Mouse (Mus musculus): ENCODE results near the gene Msmp. TPM values are rescaled to one million over a fixed set of nuclear protein-coding genes. Genes with fewer than 3 reads are reported as not detected.
"Not testable (repeated sequence)": the region's sequence is repeated elsewhere in the genome, so short reads cannot be mapped to it uniquely, and the experiment has no call there.

Msmp gene
- polyA plus RNA-seq, 1 experiment from 2014 or later, result 1.1 TPM

DNA sequence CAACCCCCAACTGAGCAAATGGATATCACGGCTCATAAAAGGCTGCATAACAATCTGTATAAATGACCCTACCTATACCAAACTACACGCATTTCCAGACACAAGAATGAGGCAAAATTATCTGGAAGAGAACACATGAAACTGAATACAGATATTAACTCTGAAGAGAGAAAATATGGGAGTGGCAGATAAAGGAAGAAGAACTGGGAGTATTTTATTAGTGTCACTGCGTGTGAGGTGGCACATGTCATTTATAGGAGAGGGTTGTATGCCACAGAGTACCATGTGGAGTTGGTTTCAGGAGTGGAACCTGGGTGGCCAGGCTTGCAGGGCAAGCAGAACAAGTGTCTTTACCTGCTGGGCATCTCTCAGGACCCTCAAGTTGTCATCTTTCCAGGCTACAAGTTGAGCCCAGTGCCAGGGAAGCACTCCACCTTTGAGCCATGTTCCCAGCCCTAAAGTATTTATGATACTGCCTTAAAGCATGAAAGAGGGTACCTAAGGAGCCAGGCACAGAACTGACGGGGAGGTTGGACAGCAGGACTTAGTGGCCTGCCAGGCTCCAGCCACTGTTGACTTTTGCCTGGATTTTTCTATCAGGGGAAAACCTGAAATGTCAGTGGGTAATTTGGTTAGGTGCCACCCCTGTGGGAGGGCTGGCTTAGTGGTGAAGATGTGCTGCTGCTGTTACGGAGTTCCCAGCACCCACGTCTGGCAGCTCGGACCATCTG is 14.5 kb upstream of the Msmp start:
- Histone ChIP-seq H3K36me3 (ENCODE audit: control insufficient read depth, insufficient read depth, low read length) (no peaks in the 10 kb centered on the region), H3K9ac (ENCODE audit: low read depth, low read length) (no peak overlapping the region), H3K9me3 (replicated peaks; ENCODE audit: control insufficient read depth, low read length, poor library complexity, severe bottlenecking) (no peaks in the 10 kb centered on the region), H3K27ac (ENCODE audit: low read length) (no peak overlapping the region), H3K4me3 (ENCODE audit: low read depth, low read length) (no peak overlapping the region), H3K27me3 (ENCODE audit: control insufficient read depth, insufficient read depth, low read depth, low read length) (no peaks in the 10 kb centered on the region), H3K4me2 (ENCODE audit: low read length) (no peak overlapping the region), H3K4me1 (ENCODE audit: control insufficient read depth, insufficient read depth, low read length) (no peaks in the 10 kb centered on the region)
- ATAC-seq, result no peak
- 93% methylated on average over 7 of the region's 7 CpGs for WGBS

DNA sequence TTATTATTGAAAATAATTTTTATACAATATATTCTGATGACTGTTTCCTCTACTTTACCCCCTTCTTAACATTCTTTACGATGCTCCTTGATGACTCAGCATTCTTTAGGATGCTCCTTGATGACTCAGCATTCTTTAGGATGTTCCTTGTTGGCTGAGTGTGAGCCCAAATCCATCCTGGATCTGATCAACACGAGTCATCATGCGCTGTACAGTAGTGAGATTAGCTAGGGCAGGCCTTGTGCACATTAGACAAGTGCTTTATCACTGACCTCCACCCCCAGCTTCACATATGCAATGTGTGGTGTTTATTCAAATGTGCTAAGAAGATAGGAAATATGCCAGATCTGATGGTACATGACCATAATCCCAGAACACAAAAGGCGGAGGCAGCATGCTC is 13.9 kb upstream of the Msmp start:
- 84% methylated on average over 4 of the region's 4 CpGs for WGBS
- H3K9ac ChIP-seq (ENCODE audit: low read depth, low read length), result no peak overlapping the region
- H3K4me1 ChIP-seq (ENCODE audit: control insufficient read depth, insufficient read depth, low read length), result no peaks in the 10 kb centered on the region
- H3K4me3 ChIP-seq (ENCODE audit: low read depth, low read length), result no peak overlapping the region
- no peaks in the 10 kb centered on the region for H3K36me3 ChIP-seq (ENCODE audit: control insufficient read depth, insufficient read depth, low read length)
- H3K9me3 ChIP-seq (replicated peaks; ENCODE audit: control insufficient read depth, low read length, poor library complexity, severe bottlenecking), result no peaks in the 10 kb centered on the region
- ATAC-seq, result no peak
- no peak overlapping the region for H3K4me2 ChIP-seq (ENCODE audit: low read length)
- no peak overlapping the region for H3K27ac ChIP-seq (ENCODE audit: low read length)
- H3K27me3 ChIP-seq (ENCODE audit: control insufficient read depth, insufficient read depth, low read depth, low read length), result no peaks in the 10 kb centered on the region

DNA sequence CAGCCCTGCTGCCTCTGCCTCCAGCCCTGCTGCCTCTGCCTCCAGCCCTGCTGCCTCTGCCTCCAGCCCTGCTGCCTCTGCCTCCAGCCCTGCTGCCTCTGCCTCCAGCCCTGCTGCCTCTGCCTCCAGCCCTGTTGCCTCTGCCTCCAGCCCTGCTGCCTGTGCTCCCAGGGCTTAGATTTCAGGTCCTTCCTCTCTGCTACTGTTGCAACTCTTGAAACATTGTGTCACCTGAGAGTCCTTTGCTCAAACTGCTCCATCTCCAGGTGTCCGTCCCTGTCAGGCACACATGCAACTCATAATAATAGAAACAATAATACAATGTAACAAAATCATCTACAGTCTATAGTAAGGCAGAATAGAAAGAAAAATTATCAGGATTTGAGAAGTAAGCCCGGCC is 12.3 kb upstream of the Msmp start:
- H3K9me3 ChIP-seq (replicated peaks; ENCODE audit: control insufficient read depth, low read length, poor library complexity, severe bottlenecking); H3K9ac ChIP-seq (ENCODE audit: low read depth, low read length); H3K4me2 ChIP-seq (ENCODE audit: low read length); H3K36me3 ChIP-seq (ENCODE audit: control insufficient read depth, insufficient read depth, low read length); ATAC-seq; H3K27ac ChIP-seq (ENCODE audit: low read length); H3K27me3 ChIP-seq (ENCODE audit: control insufficient read depth, insufficient read depth, low read depth, low read length); H3K4me1 ChIP-seq (ENCODE audit: control insufficient read depth, insufficient read depth, low read length); H3K4me3 ChIP-seq (ENCODE audit: low read depth, low read length): not testable (repeated sequence)
- WGBS, result 88% methylated on average over 2 of the region's 2 CpGs

DNA sequence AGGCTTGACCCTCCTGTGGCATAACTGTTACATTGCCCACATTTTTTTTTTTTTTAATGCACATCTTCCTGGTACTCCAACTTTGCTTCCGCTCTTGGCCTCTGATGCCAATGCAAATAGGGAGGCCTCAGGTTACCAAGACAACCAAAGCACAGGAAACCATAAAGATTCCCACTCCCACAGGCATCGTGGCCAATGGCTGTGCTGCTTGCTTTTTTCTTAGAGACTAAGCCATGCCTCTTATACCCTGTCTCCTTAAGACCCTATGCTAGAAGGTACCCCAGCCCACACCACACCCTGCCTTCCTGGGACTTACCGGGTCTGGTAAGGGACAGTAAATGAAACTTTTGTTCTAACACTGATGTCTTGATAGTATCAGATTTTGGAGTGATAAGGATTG is 9.2 kb upstream of the Msmp start:
- Histone ChIP-seq H3K27ac (ENCODE audit: low read length) (no peak overlapping the region), H3K36me3 (ENCODE audit: control insufficient read depth, insufficient read depth, low read length) (no peaks in the 10 kb centered on the region), H3K4me2 (ENCODE audit: low read length) (no peak overlapping the region), H3K27me3 (ENCODE audit: control insufficient read depth, insufficient read depth, low read depth, low read length) (no peaks in the 10 kb centered on the region), H3K9ac (ENCODE audit: low read depth, low read length) (no peak overlapping the region), H3K4me1 (ENCODE audit: control insufficient read depth, insufficient read depth, low read length) (no peaks in the 10 kb centered on the region), H3K9me3 (replicated peaks; ENCODE audit: control insufficient read depth, low read length, poor library complexity, severe bottlenecking) (no peaks in the 10 kb centered on the region), H3K4me3 (ENCODE audit: low read depth, low read length) (no peak overlapping the region)
- WGBS, result 69% methylated on average over 3 of the region's 3 CpGs
- no peak for ATAC-seq

DNA sequence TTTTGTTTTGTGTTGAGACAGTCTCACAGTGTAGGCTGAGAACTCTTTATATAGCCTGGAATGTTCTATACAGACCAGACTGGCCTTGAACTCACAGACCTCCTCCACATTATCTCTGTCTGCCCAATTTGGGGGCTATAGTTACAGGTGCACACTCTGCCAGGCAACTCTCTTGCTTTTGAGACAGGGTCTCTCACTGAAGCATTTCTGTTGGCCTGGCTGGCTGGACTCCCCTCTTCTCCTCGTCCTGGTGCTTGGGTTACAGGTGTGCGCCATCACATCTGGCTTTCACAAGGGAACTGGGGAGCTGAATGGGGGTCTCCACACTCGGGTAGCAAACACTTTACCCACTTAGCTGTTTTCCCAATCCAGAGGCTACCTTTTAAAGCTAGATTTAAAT is 7.7 kb upstream of the Msmp start:
- WGBS, result 80% methylated on average over 3 of the region's 3 CpGs
- no peak overlapping the region for H3K4me2 ChIP-seq (ENCODE audit: low read length)
- H3K27me3 ChIP-seq (ENCODE audit: control insufficient read depth, insufficient read depth, low read depth, low read length), result no peaks in the 10 kb centered on the region
- no peak overlapping the region for H3K27ac ChIP-seq (ENCODE audit: low read length)
- H3K4me3 ChIP-seq (ENCODE audit: low read depth, low read length), result no peak overlapping the region
- no peak overlapping the region for H3K9ac ChIP-seq (ENCODE audit: low read depth, low read length)
- H3K9me3 ChIP-seq (replicated peaks; ENCODE audit: control insufficient read depth, low read length, poor library complexity, severe bottlenecking), result no peaks in the 10 kb centered on the region
- no peaks in the 10 kb centered on the region for H3K36me3 ChIP-seq (ENCODE audit: control insufficient read depth, insufficient read depth, low read length)
- ATAC-seq, result no peak
- H3K4me1 ChIP-seq (ENCODE audit: control insufficient read depth, insufficient read depth, low read length), result no peaks in the 10 kb centered on the region

DNA sequence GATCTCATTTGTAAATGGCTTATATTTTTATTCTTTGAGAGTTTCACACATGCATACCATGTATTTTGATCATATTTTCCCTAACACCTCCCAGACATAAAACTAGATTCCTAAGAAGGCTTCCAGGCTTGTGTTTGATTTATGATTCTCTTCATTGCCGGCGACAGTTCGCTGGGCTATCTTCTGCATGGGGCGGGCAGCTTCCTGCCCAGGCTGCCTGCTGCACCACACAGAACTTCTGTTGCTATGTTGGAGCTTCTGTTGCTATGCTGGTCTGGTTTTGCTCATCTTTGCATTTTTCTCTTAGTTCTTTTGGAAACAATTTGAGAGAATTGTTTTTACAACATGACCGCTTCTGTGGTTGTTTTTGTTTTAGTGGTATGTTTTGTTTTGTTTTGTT is 7.2 kb upstream of the Msmp start:
- H3K4me1 ChIP-seq (ENCODE audit: control insufficient read depth, insufficient read depth, low read length), result no peaks in the 10 kb centered on the region
- no peak overlapping the region for H3K4me3 ChIP-seq (ENCODE audit: low read depth, low read length)
- no peaks in the 10 kb centered on the region for H3K36me3 ChIP-seq (ENCODE audit: control insufficient read depth, insufficient read depth, low read length)
- H3K4me2 ChIP-seq (ENCODE audit: low read length), result no peak overlapping the region
- ATAC-seq, result no peak
- H3K9ac ChIP-seq (ENCODE audit: low read depth, low read length), result no peak overlapping the region
- H3K9me3 ChIP-seq (replicated peaks; ENCODE audit: control insufficient read depth, low read length, poor library complexity, severe bottlenecking), result no peaks in the 10 kb centered on the region
- no peaks in the 10 kb centered on the region for H3K27me3 ChIP-seq (ENCODE audit: control insufficient read depth, insufficient read depth, low read depth, low read length)
- 86% methylated on average over 5 of the region's 5 CpGs for WGBS
- no peak overlapping the region for H3K27ac ChIP-seq (ENCODE audit: low read length)

DNA sequence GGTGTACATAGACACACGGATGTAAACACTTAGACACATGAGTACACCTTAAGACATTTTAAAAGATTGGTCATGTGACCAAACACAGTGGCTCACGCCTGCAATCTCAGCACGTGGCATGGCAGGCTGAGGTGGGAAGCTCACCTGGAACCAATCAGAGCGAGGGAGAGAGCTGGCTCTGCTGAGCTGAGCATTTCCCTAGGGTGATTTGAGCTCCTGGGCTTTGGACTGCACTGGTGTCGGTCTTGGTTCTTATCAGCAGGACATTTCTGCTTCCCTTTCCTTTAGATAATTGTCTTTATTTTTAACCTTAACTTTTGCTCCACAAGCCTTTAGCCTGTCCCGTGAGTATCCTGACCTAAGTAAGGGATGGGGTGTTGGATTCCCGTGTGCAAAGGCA is 3.4 kb upstream of the Msmp start:
- 71% methylated on average over 7 of the region's 7 CpGs for WGBS
- no peaks in the 10 kb centered on the region for H3K27me3 ChIP-seq (ENCODE audit: control insufficient read depth, insufficient read depth, low read depth, low read length)
- no peak overlapping the region for H3K27ac ChIP-seq (ENCODE audit: low read length)
- no peak overlapping the region for H3K4me2 ChIP-seq (ENCODE audit: low read length)
- ATAC-seq, result no peak
- H3K4me1 ChIP-seq (ENCODE audit: control insufficient read depth, insufficient read depth, low read length), result no peaks in the 10 kb centered on the region
- no peaks in the 10 kb centered on the region for H3K9me3 ChIP-seq (replicated peaks; ENCODE audit: control insufficient read depth, low read length, poor library complexity, severe bottlenecking)
- peaks cover 13% of the 10 kb centered on the region; the same call in 1 of the 2 replicates for H3K36me3 ChIP-seq (ENCODE audit: control insufficient read depth, insufficient read depth, low read length)
- H3K4me3 ChIP-seq (ENCODE audit: low read depth, low read length), result no peak overlapping the region
- H3K9ac ChIP-seq (ENCODE audit: low read depth, low read length), result no peak overlapping the region

DNA sequence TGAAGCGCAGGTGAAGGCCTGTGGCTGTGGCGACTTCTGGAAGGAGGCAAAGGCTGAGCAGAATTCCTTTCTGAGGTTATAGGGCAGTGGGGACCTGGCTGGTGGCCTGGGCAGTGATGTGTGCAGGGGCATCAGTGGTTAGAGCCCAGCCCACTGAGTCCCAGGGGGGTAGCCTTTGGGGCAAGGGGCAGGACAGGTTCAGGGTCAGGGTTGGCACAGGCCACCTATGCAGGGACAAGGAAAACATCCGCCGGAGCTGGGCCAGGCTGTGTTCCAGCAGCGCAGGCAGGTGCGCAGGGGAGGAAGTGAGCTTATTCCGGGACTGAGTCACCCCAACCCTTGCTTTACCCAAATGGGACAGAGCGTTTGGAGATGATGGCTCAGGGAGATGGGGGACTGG is 2.1 kb upstream of the Msmp start:
- Histone ChIP-seq H3K9ac (ENCODE audit: low read depth, low read length) (no peak overlapping the region), H3K4me1 (ENCODE audit: control insufficient read depth, insufficient read depth, low read length) (no peaks in the 10 kb centered on the region), H3K36me3 (ENCODE audit: control insufficient read depth, insufficient read depth, low read length) (peaks cover 20% of the 10 kb centered on the region; the same call in 1 of the 2 replicates), H3K27me3 (ENCODE audit: control insufficient read depth, insufficient read depth, low read depth, low read length) (no peaks in the 10 kb centered on the region), H3K27ac (ENCODE audit: low read length) (no peak overlapping the region), H3K9me3 (replicated peaks; ENCODE audit: control insufficient read depth, low read length, poor library complexity, severe bottlenecking) (no peaks in the 10 kb centered on the region), H3K4me2 (ENCODE audit: low read length) (no peak overlapping the region), H3K4me3 (ENCODE audit: low read depth, low read length) (no peak overlapping the region)
- ATAC-seq, result no peak
- WGBS, result 82% methylated on average over 7 of the region's 8 CpGs

DNA sequence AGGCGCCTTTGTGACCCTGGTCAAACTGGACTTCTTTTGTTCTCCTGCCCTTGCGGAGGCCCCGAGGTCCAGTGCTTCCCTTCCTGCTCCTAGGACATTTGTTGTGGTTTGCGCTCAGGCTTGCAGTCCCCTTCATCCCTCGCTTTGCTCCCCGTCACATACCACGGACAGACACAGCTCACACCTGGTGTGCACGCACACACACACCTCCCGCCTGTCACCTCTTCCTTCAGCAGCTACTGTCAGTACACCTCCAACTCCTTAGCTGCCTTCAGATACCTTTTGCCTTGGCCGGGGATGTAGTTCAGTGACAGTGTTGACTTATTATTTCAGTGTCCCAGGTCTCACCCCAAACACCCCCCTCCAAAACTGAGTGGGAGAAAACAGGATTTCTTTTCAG is 1.4 kb upstream of the Msmp start:
- 55% methylated on average over 10 of the region's 10 CpGs for WGBS
- no peak; the same call in 1 of the 2 replicates for ATAC-seq
- H3K4me1 ChIP-seq (ENCODE audit: control insufficient read depth, insufficient read depth, low read length), result no peaks in the 10 kb centered on the region
- no peak overlapping the region for H3K27ac ChIP-seq (ENCODE audit: low read length)
- H3K9me3 ChIP-seq (replicated peaks; ENCODE audit: control insufficient read depth, low read length, poor library complexity, severe bottlenecking), result no peaks in the 10 kb centered on the region
- no peak overlapping the region for H3K4me3 ChIP-seq (ENCODE audit: low read depth, low read length)
- H3K4me2 ChIP-seq (ENCODE audit: low read length), result no peak overlapping the region
- H3K27me3 ChIP-seq (ENCODE audit: control insufficient read depth, insufficient read depth, low read depth, low read length), result no peaks in the 10 kb centered on the region
- no peak overlapping the region for H3K9ac ChIP-seq (ENCODE audit: low read depth, low read length)
- H3K36me3 ChIP-seq (ENCODE audit: control insufficient read depth, insufficient read depth, low read length), result peaks cover 24% of the 10 kb centered on the region

All from midbrain, embryonic 16.5 days (tissue).